Mouse (Mus musculus) spleen, adult 2 months (tissue): ENCODE results near the gene Cst13. TPM values are rescaled to one million over a fixed set of nuclear protein-coding genes. Genes with fewer than 3 reads are reported as not detected.

Experiments
- DNase-seq, 2 experiments: peaks; one replicate each; pipeline versions ENCODE4 v3.0.0 to v3.0.0-alpha.2; 2012 to 2021; ENCODE audit warnings: low spot score in 2 of 2, low read depth in 1 of 2
- H3K27ac ChIP-seq: fragments of 200-500 bp; 2 replicates; pipeline ENCODE4 v1.5.1; 2012; ENCODE audit warnings: low read length, inconsistent platforms; ENCODE audit not compliant: insufficient read depth
- H3K27me3 ChIP-seq: fragments of 200-500 bp; 2 replicates; pipeline ENCODE4 v1.6.1; 2012; ENCODE audit warnings: mild to moderate bottlenecking, moderate library complexity, low read length, inconsistent platforms; ENCODE audit not compliant: control insufficient read depth, insufficient read depth
- H3K36me3 ChIP-seq: fragments of 200-500 bp; 2 replicates; pipeline ENCODE4 v1.6.1; 2012; ENCODE audit warnings: mild to moderate bottlenecking, low read length, inconsistent platforms; ENCODE audit not compliant: control insufficient read depth, insufficient read depth
- H3K4me1 ChIP-seq: fragments of 200-500 bp; 2 replicates; pipeline ENCODE4 v1.6.1; 2011; ENCODE audit warnings: inconsistent platforms; ENCODE audit not compliant: control insufficient read depth, insufficient read depth, insufficient read length
- H3K4me3 ChIP-seq: fragments of 200-500 bp; 2 replicates; pipeline ENCODE4 v1.5.1; 2011; ENCODE audit warnings: mild to moderate bottlenecking, inconsistent platforms; ENCODE audit not compliant: insufficient read depth, insufficient read length; ENCODE audit errors: extremely low read depth
- CTCF ChIP-seq: fragments of 200-500 bp; IDR thresholded peaks from 2 replicates; pipeline ENCODE4 v1.5.1; 2011; ENCODE audit warnings: mild to moderate bottlenecking, inconsistent platforms; ENCODE audit not compliant: insufficient read depth, insufficient read length, insufficient replicate concordance; ENCODE audit errors: extremely low read depth
- POLR2A ChIP-seq: fragments of 200-500 bp; IDR thresholded peaks from 2 replicates; pipeline ENCODE4 v1.6.1; 2011; ENCODE audit warnings: low read depth, low read length, inconsistent platforms
- WGBS: fragments of 180-500 bp; shearing (Covaris S2); methylation state at CpG from one replicate; pipeline ENCODE4 v1.1.7; 2018; 5-methylcytosine and 5-hydroxymethylcytosine counted together
- polyA plus RNA-seq: library from polyadenylated mRNA; depleted of rRNA; stranded (reverse); fragments of >200 nt; gene quantifications from 2 replicates; pipeline ENCODE4 v1.2.3, GENCODE M21; 2012

Gene Cst13
- polyA plus RNA-seq, 1 experiment = not detected

- WGBS = 71% methylated on average over 4 of the region's 4 CpGs
- TF ChIP-seq POLR2A (no peak), CTCF (no peak)
- DNase-seq = no peak
- H3K27ac ChIP-seq = no peak within 1 kb of the TSS
- H3K4me1 ChIP-seq = no peaks in the 10 kb centered on the region
- no peaks in the 10 kb centered on the region for H3K27me3 ChIP-seq
- H3K36me3 ChIP-seq = no peaks in the 10 kb centered on the region
- no peak within 1 kb of the TSS for H3K4me3 ChIP-seq
Observed at GRCm38 (mm10) chr2:148834912-148835311, 15.0 kb downstream of the Cst13 start, which contains the start of gene Cst9. Cst9 (plus strand) TSS chr2:148835147.

- H3K4me1 ChIP-seq = no peaks in the 10 kb centered on the region
- H3K4me3 ChIP-seq = no peak overlapping the region
- 84% methylated on average over 5 of the region's 5 CpGs for WGBS
Observed at GRCm38 (mm10) chr2:148838075-148838777, 18.3 kb downstream of the Cst13 start.

GRCm38 (mm10) chr2:148839224-148839623 lies 19.3 kb downstream of the Cst13 start:
- Histone ChIP-seq H3K4me1 (no peaks in the 10 kb centered on the region), H3K27me3 (no peaks in the 10 kb centered on the region)
- WGBS = 64% methylated on average over 2 of the region's 2 CpGs

More at GRCm38 (mm10) chr2:148838075-148838777, 18.3 kb downstream of the Cst13 start:
- Histone ChIP-seq H3K27me3 (no peaks in the 10 kb centered on the region), H3K27ac (no peak overlapping the region), H3K36me3 (no peaks in the 10 kb centered on the region)
- TF ChIP-seq POLR2A (no peak), CTCF (no peak)
- no peak for DNase-seq

GRCm38 (mm10) chr2:148851116-148851906 lies 31.4 kb downstream of the Cst13 start:
- DNase-seq = peak; percentile 47 to 69
- H3K27ac ChIP-seq = no peak overlapping the region
- H3K36me3 ChIP-seq = no peaks in the 10 kb centered on the region
- no peaks in the 10 kb centered on the region for H3K4me1 ChIP-seq
- H3K27me3 ChIP-seq = no peaks in the 10 kb centered on the region
- no peak for TF ChIP-seq POLR2A
- TF ChIP-seq CTCF = peak; percentile 51; the same call in 1 of the 2 replicates
- no peak overlapping the region for H3K4me3 ChIP-seq
- 28% methylated on average over 8 of the region's 8 CpGs for WGBS

More at GRCm38 (mm10) chr2:148839224-148839623, 19.3 kb downstream of the Cst13 start:
- Histone ChIP-seq H3K36me3 (no peaks in the 10 kb centered on the region), H3K4me3 (no peak overlapping the region), H3K27ac (no peak overlapping the region)
- TF ChIP-seq POLR2A (no peak), CTCF (no peak)
- no peak for DNase-seq

- DNase-seq = no peak
- Histone ChIP-seq H3K4me3 (no peak overlapping the region), H3K27ac (0 out of 2 replicates have a peak overlapping the region, but pooled peaks have one; percentile 23), H3K36me3 (no peaks in the 10 kb centered on the region), H3K27me3 (no peaks in the 10 kb centered on the region), H3K4me1 (no peaks in the 10 kb centered on the region)
- TF ChIP-seq CTCF (no peak), POLR2A (no peak)
- 45% methylated on average over 8 of the region's 8 CpGs for WGBS
Observed at GRCm38 (mm10) chr2:148856630-148857400, 36.9 kb downstream of the Cst13 start.

- no peaks in the 10 kb centered on the region for H3K4me1 ChIP-seq
- no peak overlapping the region for H3K4me3 ChIP-seq
- TF ChIP-seq CTCF (no peak), POLR2A (no peak)
- 84% methylated on average over 4 of the region's 4 CpGs for WGBS
- DNase-seq = no peak
- H3K27me3 ChIP-seq = no peaks in the 10 kb centered on the region
- no peaks in the 10 kb centered on the region for H3K36me3 ChIP-seq
- no peak overlapping the region for H3K27ac ChIP-seq
Observed at GRCm38 (mm10) chr2:148857506-148857905, 37.6 kb downstream of the Cst13 start.
